Mouse (Mus musculus) cerebellum, adult 8-10 months (tissue): Measurements from ENCODE around the gene Bhmt2.

ENCODE experiments used
- DNase-seq: peaks from one replicate; pipeline ENCODE4 v3.0.0; 2022

Bhmt2 gene

DNA sequence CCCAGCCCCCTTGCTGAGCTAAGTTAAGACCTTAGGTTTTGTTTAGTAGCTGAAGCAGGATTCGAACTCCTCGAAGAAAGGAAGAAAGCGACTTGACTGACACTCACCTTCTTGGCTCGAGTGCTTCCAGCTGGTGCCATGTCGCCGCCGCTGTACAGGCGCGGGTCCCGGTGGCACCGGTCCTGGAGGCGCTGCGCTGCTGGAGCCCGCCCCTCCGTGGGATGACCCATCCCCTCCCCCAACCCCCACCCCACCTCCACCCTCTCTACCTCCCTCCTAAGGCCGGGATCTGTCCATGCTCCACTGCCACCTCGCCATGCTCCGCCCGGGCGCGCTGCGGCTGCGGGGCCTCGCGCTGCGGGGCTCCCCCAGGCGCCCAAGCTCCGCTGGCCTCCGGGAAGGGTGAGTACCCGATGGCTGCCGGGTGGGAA, at the start of gene Bhmt2, which contains the start of gene Dmgdh:
Gene Bhmt2, minus strand, starts transcription at position 172 of the 431 bp plus-strand sequence.
Gene Dmgdh, plus strand, starts transcription at position 303 of the 431 bp plus-strand sequence.
- DNase-seq: no peak

DNA sequence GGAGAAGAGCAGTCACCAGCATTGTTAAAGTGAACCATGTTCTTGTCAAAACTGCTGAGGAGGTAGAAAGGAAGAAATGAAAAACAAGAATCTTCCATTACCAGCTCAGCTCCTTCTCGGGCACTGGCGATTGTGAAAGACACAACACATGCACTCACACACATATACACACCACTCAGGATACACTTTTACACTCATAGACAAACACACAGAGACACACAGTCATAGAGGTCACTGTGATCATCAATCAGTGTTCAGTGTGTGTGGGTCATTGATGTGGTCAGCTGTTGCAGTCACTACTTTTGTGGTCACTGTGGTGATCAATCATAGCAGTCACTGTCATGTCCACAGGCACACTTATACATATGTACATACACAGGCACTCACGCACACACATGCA, 49.4 kb upstream of the Bhmt2 start:
- no peak for DNase-seq

DNA sequence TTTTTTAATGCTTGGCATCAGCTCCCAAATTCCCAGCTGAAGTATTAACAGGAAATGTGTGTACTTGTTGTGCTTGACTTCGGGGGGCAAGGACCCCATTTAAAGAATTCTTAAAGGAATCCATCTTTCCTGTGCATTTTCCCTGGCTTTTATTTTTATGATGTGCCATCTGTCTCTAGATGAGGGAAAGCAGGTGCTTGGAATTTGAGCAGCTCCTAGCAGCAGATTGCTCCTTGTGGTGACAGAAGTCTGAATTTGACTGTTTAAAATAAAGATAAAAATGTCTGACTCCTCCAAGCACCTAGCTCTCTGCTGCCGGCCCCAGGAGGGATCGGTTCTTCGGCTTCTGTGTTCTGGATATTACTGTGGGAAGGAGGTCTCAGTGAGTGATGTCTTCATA, 47.8 kb upstream of the Bhmt2 start:
- peak; percentile 16 for DNase-seq

DNA sequence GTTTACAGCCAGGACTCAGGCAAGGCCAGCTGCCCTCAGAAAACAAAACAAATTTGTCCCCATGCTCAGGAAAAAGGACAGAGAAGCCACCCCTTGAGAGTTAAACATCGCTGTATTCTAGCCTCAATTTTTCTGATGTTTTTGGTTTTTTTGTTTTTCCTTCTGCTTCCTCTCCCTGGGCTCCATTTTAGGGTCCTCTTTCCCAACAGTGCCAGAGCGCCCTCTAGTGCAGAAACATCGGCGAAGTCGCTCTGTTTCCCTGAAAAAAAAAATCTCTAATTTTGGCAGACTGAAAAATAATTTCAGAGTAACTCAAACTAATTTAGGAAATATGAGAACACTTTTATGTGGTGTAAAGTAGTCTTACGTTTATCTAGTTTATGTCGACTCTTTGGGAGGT, 44.8 kb upstream of the Bhmt2 start:
- peak; percentile 54 for DNase-seq

DNA sequence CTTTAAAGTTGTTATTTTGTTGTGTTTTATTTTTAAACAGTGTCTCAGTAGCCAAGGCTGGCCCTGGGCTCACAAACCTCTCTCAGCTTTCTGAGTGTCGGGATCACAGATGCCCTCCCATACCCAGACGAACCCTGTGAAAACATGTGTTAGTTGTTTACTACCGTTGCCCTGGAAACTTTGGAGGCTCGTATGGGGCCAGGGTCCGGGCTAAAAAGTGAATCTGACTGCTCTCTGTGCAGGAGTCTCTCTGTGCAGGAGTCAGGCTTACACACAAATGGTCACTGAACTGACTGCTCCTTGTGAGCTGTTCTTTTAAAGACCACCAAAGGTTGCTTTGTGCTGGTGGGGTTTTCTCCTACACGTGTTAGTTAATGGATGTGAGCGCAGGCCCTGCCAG, 43.0 kb upstream of the Bhmt2 start:
- DNase-seq: no peak

DNA sequence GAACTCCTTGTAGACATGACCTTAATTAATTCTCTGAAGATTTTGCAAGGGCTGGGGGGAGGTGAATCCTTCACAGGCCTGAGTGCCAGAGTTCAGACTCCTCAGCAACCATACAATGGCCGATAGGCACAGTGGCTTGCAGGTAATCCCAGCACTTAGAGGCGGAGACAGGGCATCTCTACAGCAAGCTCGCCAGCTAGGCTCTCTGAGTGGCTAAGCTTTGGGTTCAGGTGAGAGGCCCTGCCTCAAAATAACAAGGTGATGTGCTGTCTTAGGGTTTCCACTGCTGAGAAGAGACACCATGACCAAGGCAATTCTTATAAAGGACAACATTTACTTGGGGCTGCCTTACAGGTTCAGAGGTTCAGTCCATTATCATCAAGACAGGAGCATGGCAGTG, 39.7 kb upstream of the Bhmt2 start:
- no peak for DNase-seq

DNA sequence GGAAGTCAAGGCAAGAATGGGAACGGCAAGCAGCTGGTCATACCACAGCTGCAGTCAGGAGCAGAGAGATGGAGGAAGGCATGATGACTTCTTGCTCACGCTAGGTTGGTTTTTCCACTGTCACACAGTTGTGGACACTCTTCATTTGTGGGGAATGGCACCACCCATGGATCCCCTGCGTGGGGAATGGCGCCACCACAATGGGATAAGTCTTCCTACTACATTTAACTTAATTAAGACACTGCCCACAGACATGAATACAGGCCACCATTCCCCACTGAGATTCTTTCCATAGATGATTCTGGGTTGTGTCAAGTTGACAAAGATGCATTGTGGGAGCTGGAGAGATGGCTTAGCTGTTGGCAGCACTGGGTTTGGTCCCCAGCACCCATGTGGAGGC, 38.3 kb upstream of the Bhmt2 start:
- no peak for DNase-seq

DNA sequence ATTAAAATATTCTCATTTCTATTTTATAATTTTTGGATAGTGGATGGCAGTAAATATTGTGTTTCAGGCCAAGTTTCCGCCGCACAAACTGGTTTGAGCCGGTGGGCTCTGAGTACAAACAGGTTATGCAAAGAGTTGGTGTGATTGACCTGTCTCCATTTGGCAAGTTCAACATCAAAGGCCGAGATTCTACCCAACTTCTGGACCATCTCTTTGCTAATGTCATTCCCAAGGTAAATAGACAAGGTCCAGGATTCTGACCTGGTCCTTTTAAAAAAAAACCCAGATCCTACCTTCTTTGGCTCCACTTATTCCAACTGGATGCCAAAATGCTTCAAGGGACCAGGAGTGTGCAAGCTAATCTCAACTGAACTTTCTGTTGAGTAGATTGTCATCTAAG, 37.1 kb upstream of the Bhmt2 start:
- no peak for DNase-seq

DNA sequence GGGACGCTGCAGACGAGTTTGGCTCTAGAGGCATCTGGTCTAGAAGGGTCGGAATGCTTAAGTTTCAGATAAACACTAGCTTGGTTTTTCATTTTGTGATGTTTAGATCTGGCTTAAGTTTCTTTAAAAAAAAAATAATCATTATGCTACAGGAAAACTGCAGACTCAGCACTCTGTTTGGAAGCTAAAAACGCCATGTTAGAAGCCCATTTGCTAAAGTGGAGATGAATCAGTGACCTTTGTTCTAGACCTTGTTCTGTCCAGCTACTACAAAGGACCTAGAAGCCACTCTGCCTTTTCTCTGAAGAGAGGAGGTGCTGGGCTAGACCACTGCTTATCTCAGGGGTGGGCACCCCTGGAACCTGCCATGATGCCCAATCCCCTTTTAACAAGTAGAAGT, 36.2 kb upstream of the Bhmt2 start:
- DNase-seq: no peak

DNA sequence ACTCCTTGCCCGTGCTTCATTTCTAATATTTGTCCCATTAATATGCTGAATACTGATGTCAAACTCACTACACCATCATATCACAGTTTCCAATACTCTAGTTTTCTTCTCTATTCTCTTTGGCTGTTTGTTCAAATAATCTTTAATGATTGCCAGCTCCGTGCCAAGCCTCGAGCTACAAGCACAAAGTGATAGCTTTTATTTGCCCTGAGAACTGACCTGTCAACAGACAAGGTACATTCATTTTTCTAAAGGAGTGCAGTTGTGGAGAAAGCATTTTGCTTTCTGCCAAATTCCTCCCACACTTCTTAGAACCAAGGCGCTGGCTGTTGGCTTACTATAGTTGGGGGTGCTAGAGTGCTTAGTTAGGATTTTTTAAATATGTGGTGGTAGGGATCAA, 33.2 kb upstream of the Bhmt2 start:
- no peak for DNase-seq

DNA sequence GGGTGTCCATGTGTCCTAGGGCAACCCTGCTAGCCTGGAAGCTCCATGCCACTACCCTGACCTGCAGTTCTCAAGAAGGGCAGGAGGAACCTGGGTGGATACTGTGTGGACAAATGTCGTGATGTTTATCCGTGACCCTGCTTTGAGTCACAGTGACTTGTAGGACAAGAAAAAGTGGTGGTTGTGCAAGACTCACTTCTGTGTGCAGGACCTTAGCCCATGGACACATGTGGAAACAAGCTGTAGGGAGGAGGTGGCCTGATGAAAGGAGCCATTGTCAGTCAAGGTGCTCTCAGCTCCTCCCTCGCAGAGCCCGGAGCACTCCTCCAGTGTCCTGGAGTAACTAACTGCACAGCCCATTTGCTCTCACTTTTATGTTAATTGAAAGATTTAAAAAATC, 31.6 kb upstream of the Bhmt2 start:
- no peak for DNase-seq

DNA sequence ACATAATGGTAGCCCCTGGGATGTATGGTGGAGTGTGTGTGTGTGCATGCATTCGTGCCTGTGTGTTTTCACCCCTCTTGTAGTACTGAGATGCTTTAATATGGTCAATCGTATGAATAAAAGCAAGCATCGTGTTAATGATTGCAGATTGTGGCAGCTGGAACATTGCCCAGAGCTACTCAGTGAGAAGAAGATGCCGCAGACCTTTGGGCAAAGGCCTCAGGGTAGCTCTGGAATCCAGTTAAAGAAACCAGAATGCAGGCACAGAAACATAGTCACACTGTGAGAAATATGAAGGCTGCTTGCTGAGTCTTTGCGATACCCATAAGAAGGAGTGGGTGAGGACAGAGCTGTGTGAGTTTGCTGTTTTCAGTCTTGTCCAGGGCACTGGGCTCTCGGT, 24.8 kb upstream of the Bhmt2 start:
- DNase-seq: no peak

DNA sequence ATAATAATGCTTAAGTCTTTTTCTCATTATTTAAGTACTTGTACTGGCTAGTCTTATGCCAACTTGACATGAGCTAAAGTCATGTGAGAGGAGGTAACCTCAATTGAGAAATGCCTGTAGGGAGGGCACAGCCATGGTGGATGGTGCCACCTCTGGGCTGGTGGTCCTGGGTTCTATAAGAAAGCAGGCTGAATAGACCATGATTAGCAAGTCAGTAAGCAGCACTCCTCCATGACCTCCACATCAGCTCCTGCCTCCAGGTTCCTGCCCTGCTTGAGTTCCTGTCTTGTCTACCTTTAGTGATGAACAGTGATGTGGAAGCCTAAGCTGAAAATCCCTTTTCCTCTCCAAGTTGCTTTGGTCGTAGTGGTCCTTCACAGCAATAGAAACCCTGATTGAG, 16.7 kb upstream of the Bhmt2 start:
- DNase-seq: no peak

DNA sequence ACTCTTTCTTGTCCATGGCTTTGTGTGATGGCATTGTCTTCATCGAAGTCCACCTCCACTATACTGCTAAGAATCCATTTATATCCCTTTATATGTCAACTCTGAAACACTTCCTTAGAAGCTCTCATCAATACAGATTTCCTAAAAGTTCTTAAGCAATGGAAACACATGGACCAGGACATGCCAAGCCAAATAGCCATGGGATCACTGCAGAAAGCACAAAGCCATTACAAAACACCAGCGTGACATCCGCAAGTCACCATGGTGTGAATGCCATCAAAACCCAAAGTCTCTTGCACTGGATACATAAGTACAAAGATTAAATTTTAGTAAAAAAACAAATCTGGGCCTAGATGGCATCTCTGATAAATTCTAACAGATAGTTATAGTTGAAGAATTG, 15.5 kb upstream of the Bhmt2 start:
- no peak for DNase-seq

DNA sequence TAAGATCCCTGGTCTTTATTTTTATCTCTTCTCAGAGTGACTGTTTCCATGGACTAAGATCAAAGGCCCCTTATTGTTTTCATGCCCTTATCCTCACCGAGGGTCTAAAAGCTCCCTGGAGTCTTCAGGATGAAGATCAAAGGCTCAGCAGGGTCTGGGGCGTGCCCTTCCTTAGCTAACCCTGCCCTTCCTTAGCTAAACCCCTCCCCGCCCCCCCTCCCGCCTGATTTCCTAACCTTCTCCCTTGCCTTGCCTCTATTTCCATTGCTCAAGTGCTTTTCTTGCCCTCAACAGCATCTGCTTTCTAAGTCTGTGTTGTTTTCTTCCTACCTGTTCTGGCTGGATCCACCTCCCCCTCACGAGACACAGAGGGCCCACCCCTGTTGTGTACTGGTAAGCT, 13.2 kb upstream of the Bhmt2 start:
- DNase-seq: no peak

DNA sequence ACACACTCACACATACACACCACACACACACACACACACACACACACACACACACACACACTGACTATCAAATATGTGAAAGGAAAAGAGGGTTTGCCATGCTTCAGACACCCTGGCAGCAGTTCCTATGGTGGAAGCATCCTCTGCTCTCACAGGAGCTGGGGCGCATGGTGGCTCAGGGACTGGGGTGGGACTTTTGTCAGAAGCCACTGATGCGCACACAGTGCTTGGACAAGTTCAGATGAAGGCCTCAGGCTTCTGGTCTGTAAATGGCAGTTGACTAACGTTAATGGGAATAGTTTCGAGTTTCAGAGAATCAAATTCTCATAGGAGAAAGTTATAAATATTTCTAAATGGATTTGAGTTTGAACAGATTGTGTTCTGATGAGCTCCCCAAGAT, 11.1 kb upstream of the Bhmt2 start:
- no peak for DNase-seq

DNA sequence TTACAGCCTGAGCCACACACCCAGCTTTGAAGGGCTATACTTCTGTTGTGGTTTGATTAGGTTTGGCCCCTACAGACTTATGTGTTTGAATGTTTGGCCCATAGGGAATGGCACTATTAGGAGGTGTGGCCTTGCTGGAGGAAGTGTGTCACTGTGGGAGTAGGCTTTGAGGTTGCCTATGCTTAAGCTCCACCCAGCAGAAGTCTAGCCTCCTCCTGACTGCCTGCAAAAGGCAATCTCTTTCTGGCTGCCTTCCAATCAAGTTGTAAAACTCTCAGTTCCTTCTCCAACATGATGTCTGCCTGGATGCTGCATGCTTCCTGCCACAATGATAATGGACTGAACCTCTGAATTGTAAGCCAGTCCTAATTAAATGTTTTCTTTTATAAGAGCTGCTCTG, 9.2 kb upstream of the Bhmt2 start:
- DNase-seq: no peak

DNA sequence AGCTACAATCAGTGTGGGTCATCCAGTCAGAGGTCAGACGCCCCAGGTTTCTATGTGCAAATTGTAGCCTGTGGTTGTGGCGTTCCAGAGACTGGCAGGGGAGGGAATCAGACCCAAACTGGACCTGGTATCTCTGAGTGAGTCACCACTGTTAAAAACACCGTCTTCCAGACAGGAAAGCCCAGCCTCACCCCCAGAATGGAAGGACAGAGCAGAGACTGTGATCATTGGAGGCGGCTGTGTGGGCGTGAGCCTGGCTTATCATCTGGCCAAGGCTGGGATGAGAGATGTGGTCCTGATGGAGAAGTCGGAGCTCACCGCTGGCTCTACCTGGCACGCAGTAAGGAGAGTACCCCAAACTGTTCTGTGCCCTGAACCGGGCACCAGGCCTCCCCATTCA, 2.8 kb upstream of the Bhmt2 start:
- no peak for DNase-seq

DNA sequence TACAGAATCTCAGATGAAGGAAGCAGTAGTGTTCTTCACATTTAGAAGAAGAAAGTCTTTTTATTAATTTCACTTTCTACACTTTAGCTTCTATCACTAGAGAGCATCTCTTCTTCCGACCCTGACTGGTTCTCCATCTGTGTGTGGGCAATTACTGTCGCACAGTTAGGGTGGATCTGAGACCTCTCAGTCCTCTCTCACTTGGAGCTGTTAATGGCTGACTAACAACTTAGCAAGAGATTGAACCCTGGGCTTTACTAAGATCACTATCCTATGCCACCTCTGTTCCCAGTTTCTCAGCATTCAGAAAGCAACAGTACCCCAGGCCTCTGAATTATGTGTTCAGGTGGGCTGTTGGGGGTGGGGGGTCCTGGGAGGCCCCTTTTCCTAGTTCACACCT, 806 bp downstream of the Bhmt2 start:
- no peak for DNase-seq

DNA sequence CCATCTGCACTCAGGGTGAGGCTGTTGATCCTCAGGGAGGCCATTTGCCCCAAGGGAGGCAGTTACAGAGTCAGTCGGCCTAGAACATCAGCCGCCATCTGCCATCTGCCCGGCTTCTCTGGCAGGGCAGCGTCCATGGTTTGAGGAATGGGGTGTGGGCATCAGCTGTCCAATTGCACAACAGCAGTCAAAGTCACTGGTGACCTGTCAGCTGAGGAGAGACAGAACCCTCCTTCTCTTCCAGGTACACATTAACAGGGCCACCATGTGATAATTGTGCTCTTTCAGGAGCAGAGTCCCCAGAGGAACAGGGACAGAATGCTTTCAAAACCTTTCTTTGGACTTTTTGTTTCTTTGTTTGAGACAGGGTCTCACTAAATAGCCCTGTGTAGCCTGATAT, 1.7 kb downstream of the Bhmt2 start:
- DNase-seq: no peak

DNA sequence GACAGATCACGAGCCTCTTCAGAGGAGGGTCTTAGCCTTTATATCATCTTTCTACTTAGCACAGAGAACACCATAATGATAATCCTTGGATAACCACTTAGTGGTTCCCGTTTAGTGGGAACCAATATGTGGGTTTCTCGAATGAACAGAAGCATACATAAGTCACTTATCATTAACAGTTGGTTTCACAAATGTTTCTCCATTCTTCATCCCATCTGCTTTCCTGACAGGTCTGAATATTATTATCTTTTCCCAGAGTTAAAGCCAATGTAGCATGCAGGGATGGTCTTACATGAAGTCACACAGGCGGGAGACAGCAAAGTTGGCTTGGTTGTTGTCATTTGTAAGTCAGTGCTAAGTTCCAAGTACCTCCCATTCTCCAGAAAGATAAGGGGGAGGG, 6.5 kb downstream of the Bhmt2 start:
- DNase-seq: no peak

DNA sequence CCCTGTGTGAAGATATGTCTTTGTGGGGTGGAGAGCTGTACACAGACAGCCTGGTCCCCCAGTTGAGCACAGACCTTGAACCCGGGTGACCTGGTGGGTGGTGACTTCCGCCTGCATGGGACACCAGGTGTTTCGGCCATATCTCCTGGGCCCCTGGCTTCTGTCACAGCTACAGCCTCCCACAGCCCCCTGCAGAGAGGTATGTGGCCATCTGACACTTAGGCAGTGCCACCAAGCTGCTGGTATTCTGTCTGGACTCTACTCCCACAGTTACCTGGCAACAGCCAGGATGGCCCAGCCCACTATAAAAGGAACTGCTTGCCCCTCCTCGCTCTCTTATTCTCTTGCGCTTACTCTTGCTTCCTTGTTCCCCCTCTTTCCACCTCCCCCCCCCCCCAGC, 16.2 kb downstream of the Bhmt2 start:
- DNase-seq: peak; percentile 23

DNA sequence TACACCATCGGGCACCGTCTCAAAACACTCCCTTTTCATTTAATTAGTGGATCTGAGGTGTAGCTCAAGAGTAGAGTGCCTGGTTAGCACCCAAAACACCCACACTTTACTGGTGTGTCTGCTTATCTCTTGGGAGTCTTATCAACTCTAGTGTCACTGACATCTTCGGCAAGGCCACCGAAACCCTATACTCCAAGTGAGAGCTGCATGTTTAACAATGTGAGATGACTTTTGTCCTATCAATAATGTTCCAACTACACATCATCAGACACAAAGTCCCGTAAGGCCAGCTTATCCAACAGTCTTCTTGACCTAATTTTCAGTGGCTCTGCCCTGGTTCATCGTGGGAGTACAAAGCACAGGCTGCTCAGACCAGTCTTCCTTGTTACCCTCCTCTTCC, 20.7 kb downstream of the Bhmt2 start:
- DNase-seq: no peak

DNA sequence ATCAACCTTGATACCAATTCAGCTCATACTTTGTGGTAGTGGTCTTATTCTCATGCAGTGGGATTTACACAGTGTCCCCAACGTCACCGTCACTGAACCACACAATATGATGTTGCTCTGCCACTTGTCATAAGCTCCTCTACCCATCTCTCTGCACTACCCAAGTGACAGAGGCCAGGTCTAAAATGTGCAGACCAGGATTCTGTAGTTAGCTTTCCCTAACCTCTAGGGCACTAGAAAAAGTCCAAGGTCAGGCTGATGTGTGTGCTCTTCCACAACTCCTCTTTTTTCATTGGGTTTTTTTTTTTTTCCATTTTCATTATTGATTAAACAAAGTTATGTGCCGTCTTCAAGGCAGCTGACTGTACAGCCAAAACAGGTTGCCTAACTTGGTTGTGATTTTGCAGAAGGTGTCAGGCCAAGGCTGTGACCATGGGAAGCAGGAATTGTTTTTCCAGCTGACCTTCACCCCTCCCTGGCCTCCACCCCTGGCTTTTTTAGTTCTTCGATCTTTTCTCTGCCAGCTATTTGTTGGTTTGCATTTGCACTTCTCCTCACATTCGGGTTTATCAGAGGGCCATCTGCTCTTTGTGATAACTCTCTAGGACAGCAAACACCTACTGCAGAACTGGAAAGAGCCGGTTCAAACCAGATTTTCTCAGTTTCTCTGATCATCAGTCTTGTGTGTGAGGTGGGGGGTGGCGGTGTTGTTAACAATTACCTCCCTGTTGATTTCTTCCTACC, 25.5 kb downstream of the Bhmt2 start:
- no peak for DNase-seq

DNA sequence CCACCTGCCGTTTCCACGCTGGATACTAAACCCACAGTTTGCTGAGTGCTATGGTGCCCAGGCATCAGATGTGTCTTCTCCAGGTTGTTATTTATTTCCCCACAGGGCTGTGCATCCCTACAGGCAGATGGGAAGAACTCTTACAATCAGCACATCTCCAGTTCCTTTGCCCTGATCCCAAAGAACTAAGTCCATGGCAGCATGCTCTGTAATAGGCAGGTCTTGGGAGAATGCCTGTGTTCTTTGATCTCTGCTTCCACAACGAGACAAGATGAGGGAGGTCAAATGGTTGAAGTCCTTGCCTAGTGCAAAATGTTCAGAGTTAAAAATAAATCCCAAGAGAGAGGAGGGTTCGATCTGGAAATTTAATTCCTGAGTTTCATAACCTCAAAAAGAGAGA, 34.5 kb downstream of the Bhmt2 start:
- DNase-seq: no peak
